Mouse (Mus musculus): ENCODE results near the gene Fam114a1.

DNA sequence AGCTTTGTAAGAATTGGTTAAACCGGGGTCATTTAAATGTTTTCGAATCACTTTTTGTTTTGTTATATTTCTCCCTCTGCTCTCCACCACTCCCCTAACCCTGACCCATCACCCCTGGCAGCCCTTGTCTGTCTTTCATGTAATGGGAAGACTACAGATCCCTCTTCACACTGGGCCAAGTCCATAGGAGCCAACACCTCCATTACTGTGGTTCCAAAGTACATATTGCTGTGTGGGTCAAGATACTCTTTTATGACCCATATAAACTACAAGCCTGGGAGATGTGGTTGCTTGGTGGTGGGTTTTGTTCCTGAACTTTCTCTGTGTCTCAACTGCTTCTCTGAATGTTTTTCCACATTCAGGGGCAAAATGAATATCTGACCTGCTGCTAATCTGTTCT, 25.5 kb downstream of the Fam114a1 start:
- no peak for TF ChIP-seq POLR2A (IDR thresholded peaks at IDR 0.05; ENCODE audit: insufficient read depth, low read depth, low read length)
- no peak for TF ChIP-seq CTCF (IDR thresholded peaks at IDR 0.05)
- TF ChIP-seq EP300 (IDR thresholded peaks at IDR 0.05; ENCODE audit: insufficient read depth, low read depth, low read length), result no peak

All from heart, adult 2 months (tissue).